Mouse (Mus musculus) spleen, adult 18-20 months (tissue): Measurements from ENCODE around the gene Erbin.
A peak's percentile ranks its signal among the peaks of the same experiment; 100 is the strongest.

Source experiments
- DNase-seq, 2 experiments: peaks; one replicate each; pipeline ENCODE4 v3.0.0; 2022; ENCODE audit warnings: mixed read lengths in 2 of 2

Erbin gene

DNA sequence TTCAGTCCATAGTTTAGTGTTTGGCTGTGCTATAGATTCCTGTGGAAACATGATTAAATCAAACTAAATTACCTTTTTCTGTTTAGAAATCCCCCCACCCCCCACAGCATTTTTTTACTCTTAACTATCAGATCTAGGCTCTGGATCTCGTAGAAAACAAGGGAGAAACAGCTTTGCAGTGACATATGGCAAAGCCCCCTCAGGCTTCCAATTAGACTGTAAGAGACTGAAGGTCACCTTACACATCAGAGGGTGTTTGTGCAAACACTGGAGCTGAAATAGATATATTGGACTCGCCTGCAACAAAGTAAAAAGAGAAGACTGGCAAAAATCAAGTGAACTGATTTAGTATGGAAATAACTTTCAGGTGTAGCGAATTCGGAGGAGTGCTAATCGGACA lies 116.6 kb downstream of the Erbin start:
- DNase-seq, result no peak

DNA sequence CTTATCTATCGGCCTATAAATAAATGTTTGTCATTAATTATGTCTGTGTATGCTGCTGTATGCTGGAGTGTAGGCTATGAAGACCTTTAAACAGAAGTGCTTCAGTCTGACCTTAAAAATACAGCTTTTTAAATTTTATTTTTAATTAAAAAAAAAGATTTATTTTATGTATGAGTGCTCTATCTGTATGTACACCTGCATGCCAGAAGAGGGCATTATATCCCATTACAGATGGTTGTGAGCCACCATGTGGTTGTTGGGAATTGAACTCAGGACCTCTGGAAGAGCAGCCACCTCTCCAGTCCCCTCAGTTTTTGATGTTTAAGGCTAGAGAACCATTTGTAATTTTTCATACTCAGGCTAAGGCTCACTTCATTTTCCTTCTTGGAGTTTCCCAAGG lies 119.3 kb downstream of the Erbin start:
- no peak for DNase-seq

DNA sequence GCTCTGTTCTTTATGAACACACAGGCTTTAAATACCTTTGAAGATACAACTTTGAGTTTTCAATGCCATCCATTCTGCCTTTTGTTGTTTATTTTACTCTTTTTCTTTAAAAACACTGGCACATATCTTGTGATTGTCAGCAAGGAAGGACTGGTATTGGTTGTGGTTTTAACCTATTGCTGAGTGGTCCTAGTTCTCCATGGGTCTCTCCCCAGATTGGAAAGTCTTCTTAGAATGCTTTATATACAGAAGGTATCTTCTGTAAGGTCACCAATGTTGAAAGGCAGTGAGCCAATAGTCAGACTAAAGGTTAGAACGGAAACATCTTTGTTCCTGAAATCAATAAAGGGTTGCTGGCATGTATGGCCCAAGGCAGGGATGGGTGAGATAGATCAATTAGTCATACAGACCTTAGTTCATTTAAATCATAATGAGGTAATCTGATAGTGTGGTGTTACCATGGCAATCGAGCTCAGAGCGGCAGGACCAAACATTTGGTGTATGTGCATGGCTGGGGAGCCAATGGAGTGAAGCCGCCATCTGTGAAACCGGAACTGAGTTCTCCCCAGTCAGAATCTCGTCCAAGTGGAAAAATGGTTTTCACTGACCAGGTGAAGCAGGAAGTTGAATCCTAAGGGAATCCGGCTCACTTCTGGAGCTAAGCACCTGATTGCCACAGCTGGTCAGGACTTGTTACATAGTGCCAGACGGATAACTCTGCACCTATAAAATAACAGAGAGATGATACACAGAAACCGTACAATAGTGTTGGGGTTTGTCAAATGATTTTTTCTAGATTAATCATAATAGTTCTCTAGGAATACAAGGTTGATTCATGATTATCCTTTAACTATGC lies 125.4 kb downstream of the Erbin start:
- no peak for DNase-seq

DNA sequence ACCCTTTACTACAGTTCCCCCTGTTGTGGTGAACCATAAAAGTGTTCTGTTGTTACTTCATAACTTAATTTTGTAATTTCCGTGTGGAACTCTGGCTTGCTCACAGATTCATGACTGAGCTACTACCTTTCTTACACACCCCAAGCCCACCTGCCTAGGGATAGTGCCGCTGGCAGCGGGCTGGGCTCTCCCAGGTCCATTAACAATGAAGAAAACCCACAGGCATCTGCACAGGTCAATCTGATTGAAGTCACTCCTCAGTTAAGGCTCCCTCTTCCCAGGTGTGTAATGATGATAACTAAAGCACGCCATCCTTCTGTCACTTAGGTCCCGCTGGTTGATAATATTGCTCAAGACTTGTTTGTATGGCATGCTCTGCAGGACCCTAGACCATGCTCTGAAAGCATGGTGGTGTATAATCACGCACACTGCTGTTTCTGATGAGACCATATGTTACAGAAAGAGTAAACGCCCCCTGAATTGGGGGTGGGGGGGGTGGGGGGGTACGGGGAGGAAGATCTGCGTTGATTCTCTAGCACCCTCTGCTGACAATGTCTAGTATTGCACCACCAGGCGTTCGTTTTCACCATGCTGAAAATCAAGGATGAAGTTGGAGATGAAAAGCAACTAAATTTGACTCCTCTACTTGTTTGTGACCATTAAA lies 140.3 kb downstream of the Erbin start:
- DNase-seq, result peak in 1 of 2 experiments; percentile 40

DNA sequence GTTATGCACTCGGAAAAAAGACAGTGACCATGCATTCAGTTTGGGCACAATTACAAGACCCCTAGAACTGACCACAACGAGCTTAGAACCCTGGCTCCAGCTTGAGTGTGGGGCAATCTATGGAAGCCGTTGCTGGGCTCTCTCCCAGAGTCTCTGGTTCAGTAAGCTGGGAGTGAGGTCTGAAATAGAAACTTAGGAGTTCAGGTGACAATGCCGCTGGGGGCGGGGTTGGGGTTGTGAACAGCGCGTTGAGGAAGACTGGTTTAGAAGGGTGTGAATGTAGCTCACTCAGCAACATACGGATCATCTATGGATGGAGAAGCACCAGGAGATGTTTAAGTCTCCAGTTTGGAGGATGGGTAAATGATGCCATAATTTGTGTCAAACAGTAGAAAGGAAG lies 143.2 kb downstream of the Erbin start:
- DNase-seq, result no peak

DNA sequence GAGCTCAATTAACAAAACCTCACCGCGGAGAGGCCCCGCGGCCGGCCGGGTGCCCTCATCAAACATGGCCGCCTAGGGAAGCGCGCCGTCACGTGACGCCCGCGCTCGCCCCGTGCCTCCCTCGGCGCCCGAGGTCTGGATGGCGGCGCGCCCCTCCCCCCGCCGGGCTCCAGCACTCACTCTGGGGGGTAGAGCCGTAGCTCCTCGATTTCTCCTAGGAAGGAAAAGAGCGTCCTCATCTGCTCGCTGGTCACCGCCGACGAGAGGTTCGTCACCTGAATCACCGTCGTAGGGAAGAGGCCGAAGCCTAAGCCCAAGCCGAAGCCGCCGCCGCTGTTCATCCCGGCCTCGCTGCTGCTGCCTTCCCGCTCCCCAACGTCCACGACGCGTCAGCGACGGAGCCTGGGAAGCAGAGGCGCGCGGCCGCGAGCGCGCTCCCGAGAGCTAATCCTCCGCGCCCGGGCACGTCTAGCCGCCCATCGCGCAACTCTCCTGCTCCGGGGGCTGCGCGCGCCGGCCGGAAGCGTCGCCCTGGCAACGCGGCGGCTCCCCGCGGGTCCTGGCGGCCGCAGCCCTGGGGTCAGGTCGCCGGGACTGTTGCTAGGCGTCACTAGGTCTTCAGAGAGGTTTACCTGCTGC lies 146.1 kb downstream of the Erbin start, which contains the start of gene Srek1:
Gene Srek1, minus strand, starts transcription at position 490 of the 639 bp plus-strand sequence.
- peak; percentile 77 to 88 for DNase-seq

DNA sequence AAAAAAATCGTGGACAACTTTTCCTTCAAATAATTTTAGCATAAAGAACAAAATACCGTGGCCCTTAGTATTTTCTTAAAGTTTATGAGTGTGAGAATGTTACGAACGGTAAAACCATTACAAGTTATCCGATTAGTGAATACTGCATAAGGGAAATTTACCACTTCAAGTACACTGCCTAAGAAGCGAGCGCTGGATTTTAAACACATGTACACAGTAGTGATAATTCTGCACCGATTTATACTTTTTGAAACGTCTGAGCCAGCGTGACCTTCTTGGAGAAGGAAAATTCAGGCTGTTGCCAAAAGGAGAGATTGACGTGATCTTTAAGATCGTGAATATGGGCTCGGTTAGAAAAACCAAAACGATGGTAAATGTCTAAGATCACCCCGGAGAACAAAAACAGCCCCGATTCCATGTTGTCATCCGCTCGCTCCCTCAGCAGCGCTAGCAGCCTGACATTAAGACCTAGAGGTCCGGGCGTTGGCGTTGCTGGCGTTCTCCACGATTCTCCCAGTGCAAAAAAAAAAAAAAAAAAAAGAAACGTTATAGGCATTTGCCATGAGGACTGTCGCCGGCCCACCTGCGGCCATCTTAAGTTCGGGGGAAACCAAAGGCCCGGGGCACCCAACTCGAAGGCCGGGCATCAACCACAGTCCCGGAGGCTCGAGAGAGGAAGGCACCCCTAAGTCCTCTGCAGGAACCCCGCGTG lies 146.8 kb downstream of the Erbin start:
- no peak for DNase-seq

DNA sequence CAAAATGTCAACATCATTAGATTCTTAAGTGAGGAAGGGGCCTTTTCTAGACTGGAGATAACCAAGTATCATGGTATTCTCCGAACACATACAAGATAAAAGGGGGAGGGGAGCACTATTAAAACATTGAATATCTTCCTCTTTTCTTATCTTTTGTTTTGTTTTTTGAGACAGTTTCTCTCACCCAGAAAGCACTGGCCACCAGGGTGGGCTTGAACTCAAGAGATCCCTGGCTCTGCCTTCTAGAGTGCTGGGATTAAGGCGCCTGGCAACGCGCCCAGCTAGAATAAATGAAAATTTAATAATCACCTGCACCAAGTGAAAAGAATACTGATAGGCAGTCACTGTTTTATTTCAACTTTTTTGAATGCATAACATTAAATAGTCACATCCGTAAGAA lies 147.4 kb downstream of the Erbin start:
- DNase-seq, result no peak

DNA sequence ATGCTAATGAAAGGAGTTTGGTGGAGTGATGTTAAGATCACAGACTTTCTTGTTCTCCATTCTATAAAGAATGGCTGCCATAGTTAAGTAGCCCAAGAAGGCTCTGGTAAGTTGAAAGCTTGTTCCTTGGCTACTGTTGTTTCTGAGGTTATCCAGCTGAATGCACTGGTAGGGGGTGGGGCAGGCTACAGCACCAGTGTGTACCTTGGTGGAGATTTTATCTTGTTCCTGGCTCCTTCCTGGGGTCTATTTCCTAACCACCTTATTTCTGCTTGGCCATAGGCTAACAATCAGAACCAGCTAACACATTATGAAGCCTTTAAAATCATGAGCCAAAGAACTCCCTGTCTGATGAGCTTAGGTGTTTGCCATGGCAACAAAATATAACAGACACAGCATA lies 149.5 kb downstream of the Erbin start:
- no peak for DNase-seq
